Mouse (Mus musculus): ENCODE data around the gene Dgat2. TPM values are rescaled to one million over a fixed set of nuclear protein-coding genes. Genes with fewer than 3 reads are reported as not detected.

Gene Dgat2
- polyA plus RNA-seq, 1 experiment from 2014 or later: 11.2 TPM

GRCm38 (mm10) chr7:99114006-99114726, 68.4 kb downstream of the Dgat2 start:
- DNase-seq (ENCODE audit: low spot score) (no peak), ATAC-seq (ENCODE audit: low FRiP score) (no peak)
- no peaks in the 10 kb centered on the region for H3K27me3 ChIP-seq (ENCODE audit: control insufficient read depth, insufficient read depth, low read length)
- H3K4me1 ChIP-seq (replicated peaks; ENCODE audit: control insufficient read depth, insufficient read depth, low read length): no peaks in the 10 kb centered on the region
- WGBS: 93% methylated on average over 16 of the region's 16 CpGs
- H3K9me3 ChIP-seq (ENCODE audit: control insufficient read depth, low read length): no peaks in the 10 kb centered on the region
- no peak overlapping the region for H3K27ac ChIP-seq (ENCODE audit: low read depth, low read length)
- no peak overlapping the region for H3K9ac ChIP-seq (ENCODE audit: low read depth, low read length)
- no peaks in the 10 kb centered on the region for H3K36me3 ChIP-seq (ENCODE audit: control insufficient read depth, insufficient read depth, low read length)
- H3K4me2 ChIP-seq (replicated peaks; ENCODE audit: low read depth, low read length): no peak overlapping the region
- no peak overlapping the region for H3K4me3 ChIP-seq (ENCODE audit: low read depth, low read length)

- no peaks in the 10 kb centered on the region for H3K27me3 ChIP-seq (ENCODE audit: control insufficient read depth, insufficient read depth, low read length)
- no peak overlapping the region for H3K9ac ChIP-seq (ENCODE audit: low read depth, low read length)
- no peak overlapping the region for H3K4me2 ChIP-seq (replicated peaks; ENCODE audit: low read depth, low read length)
- H3K9me3 ChIP-seq (ENCODE audit: control insufficient read depth, low read length): no peaks in the 10 kb centered on the region
- no peak overlapping the region for H3K4me3 ChIP-seq (ENCODE audit: low read depth, low read length)
- 60% methylated on average over 3 of the region's 3 CpGs for WGBS
- peaks cover 2% of the 10 kb centered on the region; the same call in 1 of the 2 replicates for H3K4me1 ChIP-seq (replicated peaks; ENCODE audit: control insufficient read depth, insufficient read depth, low read length)
- ATAC-seq (ENCODE audit: low FRiP score) (no peak), DNase-seq (ENCODE audit: low spot score) (peak; percentile 79)
- no peaks in the 10 kb centered on the region for H3K36me3 ChIP-seq (ENCODE audit: control insufficient read depth, insufficient read depth, low read length)
- no peak overlapping the region for H3K27ac ChIP-seq (ENCODE audit: low read depth, low read length)
Measured at GRCm38 (mm10) chr7:99107566-99107965, 75.0 kb downstream of the Dgat2 start.

GRCm38 (mm10) chr7:99106714-99107270, 75.7 kb downstream of the Dgat2 start:
- Histone ChIP-seq H3K27me3 (ENCODE audit: control insufficient read depth, insufficient read depth, low read length) (no peaks in the 10 kb centered on the region), H3K27ac (ENCODE audit: low read depth, low read length) (no peak overlapping the region), H3K4me3 (ENCODE audit: low read depth, low read length) (no peak overlapping the region), H3K4me2 (replicated peaks; ENCODE audit: low read depth, low read length) (no peak overlapping the region), H3K36me3 (ENCODE audit: control insufficient read depth, insufficient read depth, low read length) (no peaks in the 10 kb centered on the region), H3K4me1 (replicated peaks; ENCODE audit: control insufficient read depth, insufficient read depth, low read length) (peaks cover 4% of the 10 kb centered on the region; the same call in 1 of the 2 replicates), H3K9ac (ENCODE audit: low read depth, low read length) (no peak overlapping the region), H3K9me3 (ENCODE audit: control insufficient read depth, low read length) (no peaks in the 10 kb centered on the region)
- ATAC-seq (ENCODE audit: low FRiP score) (no peak), DNase-seq (ENCODE audit: low spot score) (no peak)
- WGBS: 45% methylated on average over 4 of the region's 4 CpGs

Other genes starting within 250 kb of the Dgat2 start
- gene Uvrag, start 41.6 kb downstream of the Dgat2 start, polyA plus RNA-seq (2014; fragmentation: Nextera tagmentation; extraction: Ambion mirVana): 11.7 and 13.1 TPM in 2 replicates
- 11.1 and 14.5 TPM in 2 replicates for gene Mogat2, start 55.9 kb upstream of the Dgat2 start, polyA plus RNA-seq (2014; fragmentation: Nextera tagmentation; extraction: Ambion mirVana)
- gene Map6, start 84.7 kb upstream of the Dgat2 start, polyA plus RNA-seq (2014; fragmentation: Nextera tagmentation; extraction: Ambion mirVana): 49.6 and 51.8 TPM in 2 replicates
- gene Serpinh1, start 170.5 kb upstream of the Dgat2 start, polyA plus RNA-seq (2014; fragmentation: Nextera tagmentation; extraction: Ambion mirVana): 245 and 269 TPM in 2 replicates
- 23.0 and 25.9 TPM in 2 replicates for gene Gdpd5, start 198.7 kb upstream of the Dgat2 start, polyA plus RNA-seq (2014; fragmentation: Nextera tagmentation; extraction: Ambion mirVana)

All from hindbrain, embryonic 11.5 days (tissue).